Comparison of ENCODE assay signal across 16 mouse cellular contexts in the genomic region with DNA sequence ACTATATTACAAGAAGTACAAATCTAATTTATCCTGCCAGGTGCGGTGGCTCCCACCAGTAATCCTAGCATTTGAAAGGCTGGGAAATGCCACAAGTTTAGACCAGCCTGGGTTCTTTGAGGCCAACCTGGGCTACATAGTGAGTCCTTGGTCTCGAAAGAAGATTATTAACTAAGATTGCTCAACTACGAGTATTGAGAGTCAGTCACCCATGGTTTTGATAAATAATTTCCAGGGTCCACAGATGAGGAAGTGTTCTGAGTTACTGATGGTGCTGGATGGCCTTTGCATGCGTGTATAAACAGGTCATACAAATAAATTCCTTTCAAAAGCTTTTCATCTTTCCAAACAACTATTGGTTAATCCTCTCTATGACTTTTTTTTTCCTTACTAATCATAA. TPM values are rescaled to one million over a fixed set of nuclear protein-coding genes. Genes with fewer than 3 reads are reported as not detected.
DNase-seq lines count a peak whose midpoint lies in the region; ATAC-seq and TF ChIP-seq lines count a peak whose summit lies in the region.
"Had no signal": no experiment of that assay in that cellular context is flagged by ENCODE, and none has a peak within 500 bp of the region (broad histone marks: within the 10 kb centered on the region; RNA-seq: fewer than 3 reads in every experiment).

No protein-coding gene starts in this region.

- H3K9me3 ChIP-seq in heart, postnatal 0 days (replicated peaks; ENCODE audit: control insufficient read depth, low read length) = no peaks in the 10 kb centered on the region
- no peaks in the 10 kb centered on the region for H3K9me3 ChIP-seq in limb, embryonic 13.5 days
- H3K9me3 ChIP-seq in limb, embryonic 10.5 days (replicated peaks) = no peaks in the 10 kb centered on the region
- H3K9me3 ChIP-seq in limb, embryonic 15.5 days = no peaks in the 10 kb centered on the region
- H3K9me3 ChIP-seq: forebrain, embryonic 10.5 days; hindbrain, embryonic 12.5 days; midbrain, embryonic 12.5 days had no signal

- H3K27ac ChIP-seq in heart, postnatal 0 days (ENCODE audit: low read depth) = peak overlapping the region; percentile 75
- 0 out of 2 replicates have a peak overlapping the region, but pooled peaks have one; percentile 6 for H3K27ac ChIP-seq in limb, embryonic 13.5 days
- H3K27ac ChIP-seq in limb, embryonic 10.5 days = no peak overlapping the region
- H3K27ac ChIP-seq in brown adipose tissue, adult 24 weeks (replicated peaks; ENCODE audit: low read depth, low read length) = peak overlapping the region; percentile 51; the same call in 1 of the 2 replicates
- 0 out of 2 replicates have a peak overlapping the region, but pooled peaks have one; percentile 39 for H3K27ac ChIP-seq in limb, embryonic 15.5 days
- H3K27ac ChIP-seq: forebrain, embryonic 10.5 days; hindbrain, embryonic 12.5 days; layer of hippocampus, adult 2 months; midbrain, embryonic 12.5 days had no signal

- no peak overlapping the region for H3K4me2 ChIP-seq in heart, postnatal 0 days (ENCODE audit: low read depth, low read length)
- H3K4me2 ChIP-seq in limb, embryonic 13.5 days (replicated peaks) = no peak overlapping the region
- no peak overlapping the region for H3K4me2 ChIP-seq in limb, embryonic 15.5 days
- H3K4me2 ChIP-seq: hindbrain, embryonic 12.5 days; midbrain, embryonic 12.5 days had no signal

- no peak for DNase-seq in heart, postnatal 0 days (ENCODE audit: low spot score)
- no peak for DNase-seq in heart, postnatal 25 days (ENCODE audit: low spot score)
- DNase-seq in limb, embryonic 10.5 days (ENCODE audit: low spot score) = no peak
- no peak for DNase-seq in thymus, postnatal 0 days (ENCODE audit: low spot score)
- DNase-seq: adrenal gland, postnatal 25 days; cerebellum, adult 9-10 months; right cerebral cortex, postnatal 14 days; thymus, postnatal 36 days had no signal

- WGBS in heart, postnatal 0 days = 80% methylated on average over 4 of the region's 4 CpGs
- WGBS in limb, embryonic 13.5 days = 81% methylated on average over 4 of the region's 4 CpGs
- WGBS in limb, embryonic 10.5 days = 90% methylated on average over 4 of the region's 4 CpGs
- WGBS in limb, embryonic 15.5 days = 81% methylated on average over 4 of the region's 4 CpGs

- TF ChIP-seq EP300 in heart, postnatal 0 days (IDR thresholded peaks at IDR 0.05; ENCODE audit: low read depth) = no peak

- no peak overlapping the region for H3K4me3 ChIP-seq in heart, postnatal 0 days (ENCODE audit: low read depth, low read length)
- no peak overlapping the region for H3K4me3 ChIP-seq in limb, embryonic 13.5 days
- no peak overlapping the region for H3K4me3 ChIP-seq in limb, embryonic 10.5 days
- H3K4me3 ChIP-seq in brown adipose tissue, adult 24 weeks (ENCODE audit: insufficient read depth, low read depth, low read length) = no peak overlapping the region
- H3K4me3 ChIP-seq in limb, embryonic 15.5 days = no peak overlapping the region
- H3K4me3 ChIP-seq: forebrain, embryonic 10.5 days; hindbrain, embryonic 12.5 days; layer of hippocampus, adult 2 months; midbrain, embryonic 12.5 days had no signal

- H3K9ac ChIP-seq in heart, postnatal 0 days (replicated peaks; ENCODE audit: low read depth, low read length) = no peak overlapping the region
- no peak overlapping the region for H3K9ac ChIP-seq in limb, embryonic 13.5 days
- H3K9ac ChIP-seq in limb, embryonic 15.5 days = no peak overlapping the region
- H3K9ac ChIP-seq: hindbrain, embryonic 12.5 days; midbrain, embryonic 12.5 days had no signal

- TF ChIP-seq CTCF in heart, postnatal 0 days (IDR thresholded peaks at IDR 0.05; ENCODE audit: low read depth) = no peak

- no peaks in the 10 kb centered on the region for H3K4me1 ChIP-seq in heart, postnatal 0 days (ENCODE audit: control insufficient read depth, insufficient read depth)
- peaks cover 17% of the 10 kb centered on the region for H3K4me1 ChIP-seq in limb, embryonic 13.5 days
- peaks cover 7% of the 10 kb centered on the region for H3K4me1 ChIP-seq in limb, embryonic 10.5 days
- peaks cover 13% of the 10 kb centered on the region for H3K4me1 ChIP-seq in brown adipose tissue, adult 24 weeks (ENCODE audit: control insufficient read depth, insufficient read depth, insufficient read length, low read length)
- H3K4me1 ChIP-seq in limb, embryonic 15.5 days = peaks cover 6% of the 10 kb centered on the region
- H3K4me1 ChIP-seq: hindbrain, embryonic 12.5 days; midbrain, embryonic 12.5 days had no signal

- no peak for ATAC-seq in heart, postnatal 0 days (ENCODE audit: insufficient read depth, low read depth)
- ATAC-seq in limb, embryonic 13.5 days (ENCODE audit: low FRiP score, low read depth) = no peak
- ATAC-seq in limb, embryonic 15.5 days (ENCODE audit: insufficient number of reproducible peaks, low FRiP score, low TSS enrichment, low read depth) = no peak
- ATAC-seq: inflammation-experienced regulatory T-cells, adult 6 months had no signal

- H3K27me3 ChIP-seq in heart, postnatal 0 days (ENCODE audit: control insufficient read depth, insufficient read depth, low read length) = no peaks in the 10 kb centered on the region
- H3K27me3 ChIP-seq in limb, embryonic 13.5 days = no peaks in the 10 kb centered on the region
- no peaks in the 10 kb centered on the region for H3K27me3 ChIP-seq in limb, embryonic 10.5 days (ENCODE audit: low read depth, poor library complexity, severe bottlenecking)
- no peaks in the 10 kb centered on the region for H3K27me3 ChIP-seq in limb, embryonic 15.5 days
- H3K27me3 ChIP-seq: hindbrain, embryonic 12.5 days; midbrain, embryonic 12.5 days had no signal

- no peaks in the 10 kb centered on the region for H3K36me3 ChIP-seq in heart, postnatal 0 days (replicated peaks; ENCODE audit: control insufficient read depth, insufficient read depth, low read length)
- no peaks in the 10 kb centered on the region for H3K36me3 ChIP-seq in limb, embryonic 13.5 days
- no peaks in the 10 kb centered on the region for H3K36me3 ChIP-seq in limb, embryonic 10.5 days
- H3K36me3 ChIP-seq in limb, embryonic 15.5 days = no peaks in the 10 kb centered on the region
- H3K36me3 ChIP-seq: forebrain, embryonic 10.5 days; hindbrain, embryonic 12.5 days; midbrain, embryonic 12.5 days had no signal

- intact Hi-C loops in heart, postnatal 25 days (cut with DNase I) = no loop called here

RNA-seq across cellular contexts. Expression of a gene that starts 56.9 kb away (rescaled TPM):
- total RNA-seq in heart, postnatal 0 days (2014; rRNA removed; ENCODE audit: low replicate concordance) = 88.7 and 129 TPM in 2 replicates
- 89.4 and 101 TPM in 2 replicates for polyA plus RNA-seq in heart, postnatal 0 days (2015; fragmentation: Nextera tagmentation; extraction: Ambion mirVana)
- 10 to 100 TPM; 59.4 to 63.6 TPM for total RNA-seq in heart, postnatal 25 days (2021)
- 53.8 and 55.0 TPM in 2 replicates for polyA plus RNA-seq in limb, embryonic 13.5 days (2015; fragmentation: Nextera tagmentation; extraction: Ambion mirVana)
- 17.6 and 22.5 TPM in 2 replicates for polyA plus RNA-seq in limb, embryonic 10.5 days (2016; fragmentation: Nextera tagmentation; extraction: Ambion mirVana)
- 10.1 and 15.5 TPM in 2 replicates for polyA plus RNA-seq in brown adipose tissue, adult 24 weeks (2012; ENCODE audit: insufficient read depth, insufficient read length, missing spikeins)
- 90.5 and 109 TPM in 2 replicates for polyA plus RNA-seq in limb, embryonic 15.5 days (2015; fragmentation: Nextera tagmentation; extraction: Ambion mirVana)
- polyA plus RNA-seq in thymus, postnatal 0 days (2015; fragmentation: Nextera tagmentation; extraction: Ambion mirVana) = 18.1 and 19.9 TPM in 2 replicates
